Mouse (Mus musculus): ENCODE data around the gene Mamstr. TPM values are rescaled to one million over a fixed set of nuclear protein-coding genes. Genes with fewer than 3 reads are reported as not detected.

Gene Mamstr
- polyA plus RNA-seq, 1 experiment from 2014 or later = 11.4 TPM

DNA sequence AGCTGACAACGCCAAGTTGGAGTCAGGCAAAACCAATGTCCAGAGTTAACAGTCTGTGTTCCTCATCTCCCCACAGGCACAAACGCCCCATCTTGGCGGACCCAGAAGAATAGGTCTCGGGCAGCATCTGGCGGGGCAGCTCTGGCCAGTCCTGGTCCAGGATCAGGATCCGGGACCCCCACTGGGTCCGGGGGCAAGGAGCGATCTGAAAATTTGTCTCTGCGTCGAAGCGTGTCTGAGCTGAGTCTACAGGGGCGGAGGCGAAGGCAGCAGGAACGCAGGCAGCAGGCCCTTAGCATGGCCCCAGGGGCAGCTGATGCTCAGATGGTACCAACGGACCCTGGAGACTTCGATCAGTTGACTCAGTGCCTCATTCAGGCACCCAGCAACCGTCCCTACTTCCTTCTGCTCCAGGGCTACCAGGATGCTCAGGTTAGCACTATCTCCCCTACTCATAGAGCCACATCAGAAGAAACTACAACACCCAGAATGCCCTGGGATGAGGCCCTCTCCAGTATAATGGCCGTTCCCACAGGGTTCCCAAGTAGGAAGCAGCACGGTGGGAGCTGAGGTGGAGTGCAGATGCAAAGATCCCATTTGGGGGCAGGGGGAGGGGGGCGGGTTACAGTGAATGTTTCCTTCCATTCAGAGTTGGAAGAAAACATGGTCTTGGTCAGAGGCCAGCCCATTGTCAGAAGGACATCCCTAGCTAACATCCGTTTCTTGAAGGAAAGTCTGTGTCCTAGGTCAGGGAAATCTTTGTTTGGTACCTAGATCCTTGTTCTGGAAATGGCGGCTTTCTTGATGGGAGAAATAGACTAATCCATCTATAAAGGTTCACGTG lies 9.5 kb upstream of the Mamstr start:
- 75% methylated on average over 23 of the region's 23 CpGs for WGBS
- Histone ChIP-seq H3K9ac (no peak overlapping the region), H3K4me3 (no peak overlapping the region), H3K27me3 (peaks cover 43% of the 10 kb centered on the region), H3K4me2 (replicated peaks) (no peak overlapping the region), H3K36me3 (no peaks in the 10 kb centered on the region), H3K27ac (no peak overlapping the region), H3K4me1 (peaks cover 14% of the 10 kb centered on the region; the same call in 1 of the 2 replicates), H3K9me3 (no peaks in the 10 kb centered on the region)
- no peak for ATAC-seq (ENCODE audit: low FRiP score, low read depth)

- Histone ChIP-seq H3K27ac (no peak overlapping the region; the same call in 1 of the 2 replicates), H3K36me3 (peaks cover 17% of the 10 kb centered on the region), H3K4me1 (peaks cover 14% of the 10 kb centered on the region; the same call in 1 of the 2 replicates), H3K27me3 (peaks cover 35% of the 10 kb centered on the region), H3K4me3 (peak overlapping the region; percentile 34), H3K4me2 (replicated peaks) (peak overlapping the region; percentile 62), H3K9me3 (0 out of 2 replicates have a peak, but pooled peaks cover 12% of the 10 kb centered on the region), H3K9ac (peak overlapping the region; percentile 66)
- 13% methylated on average over 35 of the region's 35 CpGs for WGBS
- ATAC-seq (ENCODE audit: low FRiP score, low read depth) = no peak
Observed at GRCm38 (mm10) chr7:45632499-45632898, 7.3 kb upstream of the Mamstr start.

DNA sequence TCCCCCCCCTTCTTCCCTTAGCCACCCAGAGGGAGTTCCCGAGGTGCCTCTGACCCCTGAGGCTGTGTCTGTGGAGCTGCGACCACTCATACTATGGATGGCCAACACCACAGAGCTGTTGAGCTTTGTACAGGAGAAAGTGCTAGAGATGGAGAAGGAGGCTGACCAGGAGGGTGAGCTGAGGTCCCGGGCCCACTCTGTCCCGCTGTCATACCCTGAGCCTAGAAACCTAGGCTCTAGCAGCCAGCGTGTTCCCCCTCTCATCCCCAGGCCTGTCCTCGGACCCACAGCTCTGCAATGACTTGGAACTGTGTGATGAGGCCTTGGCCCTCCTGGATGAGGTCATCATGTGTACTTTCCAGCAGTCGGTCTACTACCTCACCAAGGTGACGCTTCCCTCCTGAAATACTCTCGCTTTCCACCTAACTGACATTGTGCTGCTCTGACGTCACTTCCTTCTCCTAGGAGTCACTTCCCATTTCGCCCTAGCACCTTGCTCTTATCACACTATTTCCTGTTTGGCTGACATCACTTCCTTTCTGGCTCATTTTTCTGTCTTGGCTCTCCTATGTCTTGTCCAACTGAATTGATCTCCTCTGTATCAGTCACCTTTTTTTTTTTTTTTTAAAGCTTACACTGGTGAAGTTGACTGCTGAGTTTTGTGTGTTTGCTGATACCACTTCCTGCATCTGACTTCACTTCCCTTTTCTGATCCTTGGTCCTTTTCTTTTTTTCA lies 4.7 kb upstream of the Mamstr start:
- Histone ChIP-seq H3K4me3 (no peak overlapping the region), H3K4me1 (peaks cover 18% of the 10 kb centered on the region), H3K9ac (no peak overlapping the region), H3K36me3 (peaks cover 17% of the 10 kb centered on the region), H3K4me2 (replicated peaks) (no peak overlapping the region), H3K27me3 (peaks cover 17% of the 10 kb centered on the region), H3K27ac (no peak overlapping the region), H3K9me3 (0 out of 2 replicates have a peak, but pooled peaks cover 12% of the 10 kb centered on the region)
- WGBS = 83% methylated on average over 11 of the region's 11 CpGs
- ATAC-seq (ENCODE audit: low FRiP score, low read depth) = no peak

DNA sequence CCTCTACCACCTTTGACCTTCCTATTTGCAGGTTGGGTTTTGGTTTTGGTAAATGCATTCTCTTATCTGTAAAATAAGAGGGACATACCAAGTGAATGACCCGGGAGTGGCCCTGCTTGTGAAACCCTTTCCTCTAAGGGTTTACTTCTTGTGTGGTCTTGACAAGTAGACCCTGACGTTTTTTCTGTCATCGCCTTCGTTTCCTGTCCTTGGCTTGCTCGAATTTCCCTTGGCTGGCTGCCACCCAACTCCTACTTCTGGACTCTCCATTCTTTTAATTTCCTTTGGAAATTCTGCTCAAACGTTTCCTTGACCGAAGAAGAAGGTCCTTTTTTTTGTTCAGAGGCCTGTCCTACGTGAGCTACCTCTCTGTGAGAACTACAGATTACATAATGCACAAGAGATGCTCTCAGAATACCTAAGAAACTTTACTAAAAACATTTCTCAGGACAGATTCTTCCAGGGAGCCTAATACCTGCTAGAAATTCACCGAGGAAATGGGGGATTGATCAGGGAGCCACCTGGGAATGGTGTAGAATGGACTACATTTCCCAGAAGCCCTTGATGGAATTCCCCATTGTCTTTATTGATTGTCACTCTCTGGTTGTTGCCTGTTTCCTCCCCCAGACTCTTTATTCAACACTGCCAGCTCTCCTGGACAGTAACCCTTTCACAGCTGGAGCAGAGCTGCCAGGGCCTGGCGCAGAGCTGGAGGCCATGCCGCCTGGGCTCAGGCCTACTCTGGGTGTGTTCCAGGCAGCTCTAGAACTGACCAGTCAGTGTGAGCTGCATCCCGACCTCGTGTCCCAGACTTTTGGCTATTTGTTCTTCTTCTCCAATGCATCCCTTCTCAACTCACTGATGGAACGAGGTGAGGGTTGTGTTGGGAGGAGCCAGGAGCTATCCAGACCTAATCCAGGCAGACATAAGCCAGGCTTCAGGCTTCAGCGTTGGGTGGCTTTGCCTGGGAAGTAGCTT lies 3.8 kb upstream of the Mamstr start:
- H3K27me3 ChIP-seq = peaks cover 15% of the 10 kb centered on the region
- H3K27ac ChIP-seq = 0 out of 2 replicates have a peak overlapping the region, but pooled peaks have one; percentile 28
- peaks cover 17% of the 10 kb centered on the region for H3K36me3 ChIP-seq
- 0 out of 2 replicates have a peak, but pooled peaks cover 12% of the 10 kb centered on the region for H3K9me3 ChIP-seq
- H3K4me1 ChIP-seq = peaks cover 22% of the 10 kb centered on the region
- H3K4me2 ChIP-seq (replicated peaks) = no peak overlapping the region
- H3K4me3 ChIP-seq = no peak overlapping the region
- 76% methylated on average over 15 of the region's 15 CpGs for WGBS
- ATAC-seq (ENCODE audit: low FRiP score, low read depth) = no peak
- H3K9ac ChIP-seq = no peak overlapping the region

DNA sequence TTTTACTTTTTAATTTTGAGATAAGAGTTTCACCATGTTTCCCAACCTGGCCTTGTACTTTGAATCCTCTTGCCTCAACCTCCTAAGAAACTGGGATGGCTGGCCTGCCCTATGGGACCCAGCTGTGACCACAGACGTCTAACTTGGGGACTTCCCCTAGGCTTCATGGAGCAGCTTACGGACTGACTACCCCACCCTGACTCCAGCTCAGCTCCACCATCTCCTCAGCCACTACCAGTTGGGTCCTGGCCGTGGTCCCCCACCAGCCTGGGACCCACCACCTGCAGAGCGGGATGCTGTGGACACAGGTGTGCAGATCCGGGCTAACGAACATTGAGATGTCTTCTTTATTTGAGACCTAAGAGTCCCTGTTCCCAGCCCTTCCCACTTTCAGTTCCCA lies 2.1 kb upstream of the Mamstr start:
- peak overlapping the region; percentile 62; the same call in 1 of the 2 replicates for H3K4me2 ChIP-seq (replicated peaks)
- peaks cover 7% of the 10 kb centered on the region for H3K27me3 ChIP-seq
- peaks cover 17% of the 10 kb centered on the region for H3K36me3 ChIP-seq
- 93% methylated on average over 6 of the region's 6 CpGs for WGBS
- H3K4me3 ChIP-seq = no peak overlapping the region
- 0 out of 2 replicates have a peak, but pooled peaks cover 12% of the 10 kb centered on the region for H3K9me3 ChIP-seq
- H3K4me1 ChIP-seq = peaks cover 32% of the 10 kb centered on the region
- no peak overlapping the region for H3K27ac ChIP-seq
- H3K9ac ChIP-seq = no peak overlapping the region
- no peak for ATAC-seq (ENCODE audit: low FRiP score, low read depth)

GRCm38 (mm10) chr7:45638623-45639401 lies 965 bp upstream of the Mamstr start:
- H3K4me2 ChIP-seq (replicated peaks) = peak overlapping the region; percentile 62
- peak; percentile 81 for ATAC-seq (ENCODE audit: low FRiP score, low read depth)
- H3K36me3 ChIP-seq = peaks cover 17% of the 10 kb centered on the region
- peaks cover 34% of the 10 kb centered on the region for H3K4me1 ChIP-seq
- H3K4me3 ChIP-seq = peak overlapping the region; percentile 35
- 0 out of 2 replicates have a peak, but pooled peaks cover 12% of the 10 kb centered on the region for H3K9me3 ChIP-seq
- H3K27me3 ChIP-seq = no peaks in the 10 kb centered on the region
- H3K27ac ChIP-seq = no peak overlapping the region
- peak overlapping the region; percentile 52 for H3K9ac ChIP-seq
- 17% methylated on average over 29 of the region's 29 CpGs for WGBS

GRCm38 (mm10) chr7:45640191-45640957 lies 597 bp downstream of the Mamstr start:
- 75% methylated on average over 19 of the region's 19 CpGs for WGBS
- 0 out of 2 replicates have a peak overlapping the region, but pooled peaks have one; percentile 55 for H3K4me3 ChIP-seq
- ATAC-seq (ENCODE audit: low FRiP score, low read depth) = no peak
- H3K9me3 ChIP-seq = 0 out of 2 replicates have a peak, but pooled peaks cover 12% of the 10 kb centered on the region
- peak overlapping the region; percentile 80 for H3K4me2 ChIP-seq (replicated peaks)
- peaks cover 17% of the 10 kb centered on the region for H3K36me3 ChIP-seq
- H3K4me1 ChIP-seq = peaks cover 43% of the 10 kb centered on the region
- H3K27ac ChIP-seq = peak overlapping the region; percentile 58; the same call in 1 of the 2 replicates
- peak overlapping the region; percentile 3 for H3K9ac ChIP-seq
- H3K27me3 ChIP-seq = no peaks in the 10 kb centered on the region

GRCm38 (mm10) chr7:45641391-45642040 lies 1.7 kb downstream of the Mamstr start:
- peak overlapping the region; percentile 94 for H3K27ac ChIP-seq
- H3K4me3 ChIP-seq = peak overlapping the region; percentile 55
- H3K4me2 ChIP-seq (replicated peaks) = peak overlapping the region; percentile 80
- peaks cover 43% of the 10 kb centered on the region for H3K4me1 ChIP-seq
- H3K9ac ChIP-seq = peak overlapping the region; percentile 39
- WGBS = 51% methylated on average over 12 of the region's 17 CpGs
- no peak for ATAC-seq (ENCODE audit: low FRiP score, low read depth)
- no peaks in the 10 kb centered on the region for H3K27me3 ChIP-seq
- peaks cover 5% of the 10 kb centered on the region for H3K36me3 ChIP-seq
- 0 out of 2 replicates have a peak, but pooled peaks cover 6% of the 10 kb centered on the region for H3K9me3 ChIP-seq

DNA sequence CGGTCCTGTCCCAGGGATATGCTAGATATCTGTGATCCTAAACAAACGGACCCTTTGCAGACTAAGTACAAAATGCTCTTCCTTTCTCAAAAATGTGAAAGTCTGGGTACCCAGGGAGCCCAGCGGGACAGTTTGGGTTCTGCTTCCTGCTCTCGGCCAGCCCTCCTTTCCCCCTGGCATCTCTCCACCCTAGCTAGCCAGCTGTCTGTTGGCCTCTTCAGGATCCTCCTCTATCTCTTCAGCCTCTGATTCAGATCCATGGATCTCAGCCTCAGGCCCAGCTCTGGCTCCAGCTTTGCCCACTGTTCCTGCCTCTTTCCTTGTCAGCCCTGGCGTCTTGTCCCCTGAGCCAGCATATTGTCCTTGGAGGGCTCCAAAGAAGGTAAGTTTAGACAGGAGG lies 2.3 kb downstream of the Mamstr start:
- WGBS = 81% methylated on average over 5 of the region's 5 CpGs
- Histone ChIP-seq H3K9ac (peak overlapping the region; percentile 39), H3K27me3 (no peaks in the 10 kb centered on the region), H3K4me2 (replicated peaks) (peak overlapping the region; percentile 80), H3K4me3 (peak overlapping the region; percentile 55), H3K4me1 (peaks cover 43% of the 10 kb centered on the region), H3K27ac (peak overlapping the region; percentile 94; the same call in 1 of the 2 replicates), H3K9me3 (0 out of 2 replicates have a peak, but pooled peaks cover under 1% of the 10 kb centered on the region), H3K36me3 (no peaks in the 10 kb centered on the region; the same call in 1 of the 2 replicates)
- no peak for ATAC-seq (ENCODE audit: low FRiP score, low read depth)
